Mouse (Mus musculus) forebrain, embryonic 14.5 days (tissue): ENCODE results near the gene Hes5. TPM values are rescaled to one million over a fixed set of nuclear protein-coding genes. Genes with fewer than 3 reads are reported as not detected.
A peak's percentile ranks its signal among the peaks of the same experiment; 100 is the strongest.

Experiments
- ATAC-seq: fragments of 200-750 bp; cut with Nextera tagmentation; 2 replicates; pipeline ENCODE4 v1.8.0; 2017; ENCODE audit warnings: mild to moderate bottlenecking, moderate library complexity
- DNase-seq: peaks from one replicate; pipeline ENCODE4 v3.0.0-alpha.2; 2015; ENCODE audit warnings: low spot score
- H3K27ac ChIP-seq: fragments of 300-500 bp; sonication (generic); 2 replicates; pipeline ENCODE4 v1.5.1; 2014; ENCODE audit warnings: low read depth, mild to moderate bottlenecking, control low read depth, low read length, moderate library complexity
- H3K27me3 ChIP-seq: fragments of 300-500 bp; sonication (generic); replicated peaks from 2 replicates; pipeline ENCODE4 v1.6.1; 2014; ENCODE audit warnings: low read length, control low read depth, mixed read lengths; ENCODE audit not compliant: control insufficient read depth, insufficient read depth
- H3K36me3 ChIP-seq: fragments of 300-500 bp; sonication (generic); 2 replicates; pipeline ENCODE4 v1.6.1; 2014; ENCODE audit warnings: low read length, control low read depth; ENCODE audit not compliant: control insufficient read depth, insufficient read depth
- H3K4me1 ChIP-seq: fragments of 300-500 bp; sonication (generic); 2 replicates; pipeline ENCODE4 v1.6.1; 2014; ENCODE audit warnings: antibody characterized with exemption, low read length, control low read depth; ENCODE audit not compliant: control insufficient read depth, insufficient read depth
- H3K4me2 ChIP-seq: fragments of 300-500 bp; sonication (generic); 2 replicates; pipeline ENCODE4 v1.6.1; 2014; ENCODE audit warnings: mild to moderate bottlenecking, control low read depth, low read length
- H3K4me3 ChIP-seq: fragments of 300-500 bp; sonication (generic); 2 replicates; pipeline ENCODE4 v1.5.1; 2014; ENCODE audit warnings: low read depth, low read length, control low read depth
- H3K9ac ChIP-seq: fragments of 300-500 bp; sonication (generic); 2 replicates; pipeline ENCODE4 v1.6.1; 2014; ENCODE audit warnings: mild to moderate bottlenecking, low read length, control low read depth, moderate library complexity
- H3K9me3 ChIP-seq: fragments of 300-500 bp; sonication (generic); replicated peaks from 2 replicates; pipeline ENCODE4 v1.6.1; 2016; ENCODE audit warnings: low read length, control low read depth, mixed read lengths; ENCODE audit not compliant: control insufficient read depth
- WGBS: fragments of 180-500 bp; shearing (Covaris S2); extraction: QIAGEN DNeasy Blood & Tissue Kit; methylation state at CpG from one replicate; pipeline ENCODE4 v1.1.7; 2014; 5-methylcytosine and 5-hydroxymethylcytosine counted together
- polyA plus RNA-seq: library from polyadenylated mRNA; unstranded; fragments of >200 nt; fragmentation: Nextera tagmentation; extraction: Ambion mirVana; gene quantifications from 2 replicates; pipeline ENCODE4 v1.2.1, GENCODE M21; 2014

The Hes5 gene
- polyA plus RNA-seq, 1 experiment from 2014 or later, result 86.0 TPM

GRCm38 (mm10) chr4:154960021-154960689 is 568 bp upstream of the Hes5 start:
- H3K4me1 ChIP-seq, result peaks cover 58% of the 10 kb centered on the region
- ATAC-seq (no peak; the same call in 1 of the 2 replicates), DNase-seq (no peak)
- H3K9me3 ChIP-seq, result no peaks in the 10 kb centered on the region
- peak overlapping the region; percentile 94 for H3K27ac ChIP-seq
- H3K36me3 ChIP-seq, result no peaks in the 10 kb centered on the region
- 4% methylated on average over 20 of the region's 20 CpGs for WGBS
- 0 out of 2 replicates have a peak, but pooled peaks cover 3% of the 10 kb centered on the region for H3K27me3 ChIP-seq
- peak overlapping the region; percentile 76 for H3K4me3 ChIP-seq
- H3K4me2 ChIP-seq, result peak overlapping the region; percentile 81
- H3K9ac ChIP-seq, result peak overlapping the region; percentile 95

- H3K4me3 ChIP-seq, result peak overlapping the region; percentile 76
- peak overlapping the region; percentile 81 for H3K4me2 ChIP-seq
- H3K4me1 ChIP-seq, result peaks cover 61% of the 10 kb centered on the region
- peak overlapping the region; percentile 95 for H3K9ac ChIP-seq
- ATAC-seq (no peak), DNase-seq (no peak)
- no peaks in the 10 kb centered on the region for H3K9me3 ChIP-seq
- no peaks in the 10 kb centered on the region for H3K27me3 ChIP-seq
- no peaks in the 10 kb centered on the region for H3K36me3 ChIP-seq
- WGBS, result under 1% methylated on average over 46 of the region's 47 CpGs
- peak overlapping the region; percentile 94 for H3K27ac ChIP-seq
These were observed 559 bp downstream of the Hes5 start for GRCm38 (mm10) chr4:154961226-154961738.

- Histone ChIP-seq H3K36me3 (no peaks in the 10 kb centered on the region), H3K27ac (peak overlapping the region; percentile 94), H3K4me3 (peak overlapping the region; percentile 76), H3K9ac (peak overlapping the region; percentile 95), H3K4me1 (peaks cover 59% of the 10 kb centered on the region), H3K27me3 (no peaks in the 10 kb centered on the region), H3K4me2 (peak overlapping the region; percentile 81), H3K9me3 (no peaks in the 10 kb centered on the region)
- DNase-seq (no peak), ATAC-seq (no peak)
- 1% methylated on average over 13 of the region's 13 CpGs for WGBS
These were observed 1.2 kb downstream of the Hes5 start for GRCm38 (mm10) chr4:154961911-154962310.

- ATAC-seq (no peak), DNase-seq (no peak)
- Histone ChIP-seq H3K27me3 (no peaks in the 10 kb centered on the region), H3K9ac (peak overlapping the region; percentile 95), H3K9me3 (no peaks in the 10 kb centered on the region), H3K4me1 (peaks cover 51% of the 10 kb centered on the region), H3K4me2 (peak overlapping the region; percentile 81), H3K4me3 (peak overlapping the region; percentile 76), H3K27ac (peak overlapping the region; percentile 94), H3K36me3 (0 out of 2 replicates have a peak, but pooled peaks cover 3% of the 10 kb centered on the region)
- 15% methylated on average over 7 of the region's 7 CpGs for WGBS
These were observed 2.0 kb downstream of the Hes5 start for GRCm38 (mm10) chr4:154962683-154963082.

- DNase-seq (peak; percentile 67), ATAC-seq (0 out of 2 replicates have a peak, but pooled peaks have one; percentile 2)
- Histone ChIP-seq H3K36me3 (0 out of 2 replicates have a peak, but pooled peaks cover 3% of the 10 kb centered on the region), H3K27ac (peak overlapping the region; percentile 94), H3K27me3 (no peaks in the 10 kb centered on the region), H3K4me1 (peaks cover 45% of the 10 kb centered on the region), H3K9me3 (no peaks in the 10 kb centered on the region), H3K4me3 (peak overlapping the region; percentile 76), H3K4me2 (peak overlapping the region; percentile 81), H3K9ac (peak overlapping the region; percentile 95)
- 5% methylated on average over 11 of the region's 11 CpGs for WGBS
These were observed 2.6 kb downstream of the Hes5 start for GRCm38 (mm10) chr4:154963190-154963836.

- peak within 1 kb of the TSS; percentile 94 for H3K27ac ChIP-seq
- no peaks in the 10 kb centered on the region for H3K27me3 ChIP-seq
- peaks cover 5% of the 10 kb centered on the region; the same call in 1 of the 2 replicates for H3K36me3 ChIP-seq
- no peaks in the 10 kb centered on the region for H3K9me3 ChIP-seq
- ATAC-seq (peak; percentile 87), DNase-seq (peak; percentile 97)
- H3K9ac ChIP-seq, result peak within 1 kb of the TSS; percentile 95
- H3K4me2 ChIP-seq, result peak within 1 kb of the TSS; percentile 81
- H3K4me1 ChIP-seq, result peaks cover 38% of the 10 kb centered on the region
- H3K4me3 ChIP-seq, result peak within 1 kb of the TSS; percentile 76
- WGBS, result under 1% methylated on average over 65 of the region's 66 CpGs
These were observed 3.3 kb downstream of the Hes5 start, which contains the start of gene Pank4 for GRCm38 (mm10) chr4:154963901-154964580. TSS of gene Pank4 (plus strand) at chr4:154964123.

- Histone ChIP-seq H3K4me1 (peaks cover 33% of the 10 kb centered on the region), H3K27ac (peak overlapping the region; percentile 94), H3K4me3 (peak overlapping the region; percentile 76), H3K36me3 (peaks cover 12% of the 10 kb centered on the region), H3K9me3 (no peaks in the 10 kb centered on the region), H3K4me2 (peak overlapping the region; percentile 80), H3K27me3 (no peaks in the 10 kb centered on the region), H3K9ac (peak overlapping the region; percentile 95)
- DNase-seq (peak; percentile 59), ATAC-seq (no peak)
- WGBS, result under 1% methylated on average over 36 of the region's 36 CpGs
These were observed 4.0 kb downstream of the Hes5 start for GRCm38 (mm10) chr4:154964581-154965235.

- Histone ChIP-seq H3K4me1 (peaks cover 25% of the 10 kb centered on the region), H3K4me2 (peak overlapping the region; percentile 80; the same call in 1 of the 2 replicates), H3K9me3 (no peaks in the 10 kb centered on the region), H3K4me3 (no peak overlapping the region), H3K36me3 (peaks cover 23% of the 10 kb centered on the region), H3K27me3 (no peaks in the 10 kb centered on the region), H3K9ac (peak overlapping the region; percentile 1; the same call in 1 of the 2 replicates), H3K27ac (no peak overlapping the region)
- no peak for DNase-seq
- 63% methylated on average over 3 of the region's 3 CpGs for WGBS
- ATAC-seq, result no peak
These were observed 5.1 kb downstream of the Hes5 start for GRCm38 (mm10) chr4:154965856-154966255.
